Mouse (Mus musculus) liver, adult 2 months (tissue): ENCODE data around the gene Alg11. TPM values are rescaled to one million over a fixed set of nuclear protein-coding genes. Genes with fewer than 3 reads are reported as not detected.

ENCODE experiments used
- DNase-seq: peaks from one replicate; pipeline ENCODE4 v3.0.0-alpha.2; 2011; ENCODE audit warnings: low read depth, low spot score; ENCODE audit errors: extremely low read depth
- H3K27ac ChIP-seq: fragments of 200-500 bp; replicated peaks from 2 replicates; pipeline ENCODE4 v1.5.1; 2012; ENCODE audit warnings: low read depth, mild to moderate bottlenecking, control low read depth, inconsistent platforms, low read length; ENCODE audit not compliant: insufficient read depth
- H3K27me3 ChIP-seq: fragments of 200-500 bp; 2 replicates; pipeline ENCODE4 v1.6.1; 2012; ENCODE audit warnings: mild to moderate bottlenecking, moderate library complexity, low read length, inconsistent platforms; ENCODE audit not compliant: control insufficient read depth, insufficient read depth
- H3K36me3 ChIP-seq: fragments of 200-500 bp; 2 replicates; pipeline ENCODE4 v1.6.1; 2012; ENCODE audit warnings: low read length, inconsistent platforms; ENCODE audit not compliant: control insufficient read depth, insufficient read depth
- H3K4me1 ChIP-seq: fragments of 200-500 bp; 2 replicates; pipeline ENCODE4 v1.6.1; 2011; ENCODE audit warnings: low read length; ENCODE audit not compliant: control insufficient read depth, insufficient read depth
- H3K4me3 ChIP-seq: fragments of 200-500 bp; 2 replicates; pipeline ENCODE4 v1.5.1; 2011; ENCODE audit warnings: low read depth, mild to moderate bottlenecking, control low read depth, low read length, moderate library complexity; ENCODE audit not compliant: insufficient read depth
- H3K79me2 ChIP-seq: fragments of 200-500 bp; 2 replicates; pipeline ENCODE4 v1.6.1; 2012; ENCODE audit warnings: inconsistent platforms, mild to moderate bottlenecking, low read length, moderate library complexity; ENCODE audit not compliant: control insufficient read depth, insufficient read depth
- H3K9ac ChIP-seq: fragments of 200-500 bp; 2 replicates; pipeline ENCODE4 v1.6.1; 2012; ENCODE audit warnings: low read depth, mild to moderate bottlenecking, control low read depth, inconsistent platforms, low read length
- CTCF ChIP-seq: fragments of 200-500 bp; IDR thresholded peaks from 2 replicates; pipeline ENCODE4 v1.5.1; 2011; ENCODE audit warnings: low read depth, low read length, control low read depth
- POLR2A ChIP-seq: fragments of 200-500 bp; IDR thresholded peaks from 2 replicates; pipeline ENCODE4 v1.6.1; 2011; ENCODE audit warnings: low read length, control low read depth; ENCODE audit not compliant: insufficient read depth; ENCODE audit errors: extremely low read depth
- WGBS: fragments of 180-500 bp; shearing (Covaris S2); methylation state at CpG from one replicate; pipeline ENCODE4 v1.1.7; 2018; 5-methylcytosine and 5-hydroxymethylcytosine counted together
- polyA plus RNA-seq: library from polyadenylated mRNA; depleted of rRNA; stranded (reverse); fragments of >200 nt; gene quantifications from 2 replicates; pipeline ENCODE4 v1.2.3, GENCODE M21; 2012; rRNA removed
- total RNA-seq: library from RNA; depleted of rRNA; stranded (reverse); fragments of >200 nt; gene quantifications from 2 replicates; pipeline ENCODE4 v1.2.3, GENCODE M21; 2014; rRNA removed

Gene Alg11
- 15.2 and 22.2 TPM in 2 replicates for total RNA-seq
- 4.8 and 11.6 TPM in 2 replicates for polyA plus RNA-seq

GRCm38 (mm10) chr8:22060446-22060889, at the start of gene Alg11:
Gene Alg11 (plus strand): TSS chr8:22060721.
- peak; percentile 90 for DNase-seq
- peak within 1 kb of the TSS; percentile 76 for H3K9ac ChIP-seq
- H3K4me3 ChIP-seq, result peak within 1 kb of the TSS; percentile 79
- no peak for TF ChIP-seq CTCF
- peak; percentile 93 for TF ChIP-seq POLR2A
- peak within 1 kb of the TSS; percentile 92 for H3K27ac ChIP-seq
- peaks cover 23% of the 10 kb centered on the region for H3K36me3 ChIP-seq
- H3K79me2 ChIP-seq, result peaks cover 11% of the 10 kb centered on the region; the same call in 1 of the 2 replicates
- H3K4me1 ChIP-seq, result peaks cover 12% of the 10 kb centered on the region
- whole genome bisulfite sequencing, result under 1% methylated on average over 32 of the region's 36 CpGs
- H3K27me3 ChIP-seq, result no peaks in the 10 kb centered on the region

DNA sequence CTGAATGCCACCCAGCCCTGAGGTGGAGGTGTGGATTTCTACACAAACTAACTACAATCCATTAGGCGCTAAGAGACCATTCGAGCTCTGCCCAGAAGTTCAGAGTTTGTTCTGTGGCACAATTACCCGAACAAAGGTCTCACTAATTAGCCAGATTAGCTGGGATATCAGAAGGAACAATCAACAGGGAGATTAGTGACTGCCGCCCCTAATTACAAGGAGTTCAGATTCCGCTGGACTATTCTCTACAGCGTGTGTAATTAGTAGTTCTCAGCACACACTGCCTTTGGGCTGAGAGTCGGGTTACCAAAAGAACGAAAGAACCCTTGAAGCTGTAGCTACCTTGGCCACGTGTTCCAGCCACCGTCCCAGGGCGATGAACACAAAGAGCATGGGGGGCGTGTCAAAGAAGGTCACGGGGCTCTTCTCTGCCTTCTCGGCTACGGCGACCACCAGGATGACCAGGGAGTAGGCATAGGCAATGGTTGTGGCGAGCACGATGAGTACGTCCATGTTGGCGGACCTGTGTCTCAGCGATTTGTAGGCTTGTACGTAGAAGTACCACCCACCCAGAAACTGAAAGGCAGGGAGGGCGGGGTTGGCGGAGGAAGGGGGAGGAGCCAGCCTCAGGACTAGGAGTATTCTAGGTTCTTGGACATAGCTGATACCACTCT, 47.4 kb upstream of the Alg11 start:
- Histone ChIP-seq H3K4me3 (no peak overlapping the region; the same call in 1 of the 2 replicates), H3K36me3 (peaks cover 32% of the 10 kb centered on the region), H3K27me3 (no peaks in the 10 kb centered on the region), H3K27ac (no peak overlapping the region), H3K4me1 (no peaks in the 10 kb centered on the region), H3K9ac (no peak overlapping the region), H3K79me2 (no peaks in the 10 kb centered on the region)
- TF ChIP-seq CTCF, result no peak
- TF ChIP-seq POLR2A, result no peak
- WGBS, result 83% methylated on average over 24 of the region's 24 CpGs
- DNase-seq, result no peak

DNA sequence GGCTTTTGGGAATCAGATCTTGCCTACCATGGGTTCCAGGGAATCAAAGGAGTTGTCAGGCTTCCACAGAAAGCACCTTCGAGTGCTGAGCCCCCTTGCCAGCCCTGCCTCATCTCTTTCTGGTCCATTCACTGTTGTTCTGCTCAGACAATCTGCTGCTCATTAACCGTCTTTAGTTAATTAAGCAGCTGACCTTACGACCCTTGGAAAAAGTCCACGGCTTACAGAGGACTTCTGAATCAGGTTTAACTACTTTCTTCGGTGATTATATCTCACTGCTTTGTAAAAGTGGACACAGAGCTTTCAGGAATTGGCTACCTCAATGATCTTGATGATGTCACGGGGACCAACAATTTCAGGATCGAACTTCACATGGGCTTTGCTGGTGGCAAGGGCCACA, 42.8 kb upstream of the Alg11 start:
- Histone ChIP-seq H3K4me3 (no peak overlapping the region), H3K79me2 (no peaks in the 10 kb centered on the region), H3K27me3 (no peaks in the 10 kb centered on the region), H3K4me1 (no peaks in the 10 kb centered on the region), H3K9ac (no peak overlapping the region), H3K36me3 (peaks cover 5% of the 10 kb centered on the region; the same call in 1 of the 2 replicates), H3K27ac (no peak overlapping the region)
- 84% methylated on average over 7 of the region's 7 CpGs for WGBS
- TF ChIP-seq POLR2A (no peak), CTCF (no peak)
- no peak for DNase-seq

GRCm38 (mm10) chr8:22019498-22019897, 41.0 kb upstream of the Alg11 start:
- DNase-seq, result no peak
- Histone ChIP-seq H3K9ac (no peak overlapping the region), H3K79me2 (no peaks in the 10 kb centered on the region), H3K27ac (no peak overlapping the region), H3K36me3 (peaks cover 2% of the 10 kb centered on the region; the same call in 1 of the 2 replicates), H3K4me3 (no peak overlapping the region), H3K4me1 (no peaks in the 10 kb centered on the region), H3K27me3 (no peaks in the 10 kb centered on the region)
- no peak for TF ChIP-seq CTCF
- TF ChIP-seq POLR2A, result no peak
- WGBS, result 61% methylated on average over 5 of the region's 5 CpGs

- Histone ChIP-seq H3K79me2 (no peaks in the 10 kb centered on the region; the same call in 1 of the 2 replicates), H3K36me3 (peaks cover 2% of the 10 kb centered on the region; the same call in 1 of the 2 replicates), H3K27ac (no peak overlapping the region), H3K4me3 (no peak overlapping the region), H3K9ac (no peak overlapping the region), H3K27me3 (no peaks in the 10 kb centered on the region), H3K4me1 (no peaks in the 10 kb centered on the region)
- no peak for TF ChIP-seq CTCF
- TF ChIP-seq POLR2A, result no peak
- DNase-seq, result no peak
- WGBS, result 76% methylated on average over 7 of the region's 7 CpGs
Observed at GRCm38 (mm10) chr8:22022244-22022643, 38.3 kb upstream of the Alg11 start.

GRCm38 (mm10) chr8:22025241-22025640, 35.3 kb upstream of the Alg11 start:
- 64% methylated on average over 4 of the region's 4 CpGs for WGBS
- H3K36me3 ChIP-seq, result no peaks in the 10 kb centered on the region; the same call in 1 of the 2 replicates

More at GRCm38 (mm10) chr8:22025241-22025640, 35.3 kb upstream of the Alg11 start:
- Histone ChIP-seq H3K79me2 (peaks cover 6% of the 10 kb centered on the region; the same call in 1 of the 2 replicates), H3K27me3 (no peaks in the 10 kb centered on the region), H3K4me3 (no peak overlapping the region), H3K4me1 (no peaks in the 10 kb centered on the region), H3K9ac (no peak overlapping the region), H3K27ac (no peak overlapping the region)
- TF ChIP-seq POLR2A (no peak), CTCF (no peak)
- no peak for DNase-seq
